Comparison of ENCODE assay signal across 8 mouse cellular contexts in the genomic region with DNA sequence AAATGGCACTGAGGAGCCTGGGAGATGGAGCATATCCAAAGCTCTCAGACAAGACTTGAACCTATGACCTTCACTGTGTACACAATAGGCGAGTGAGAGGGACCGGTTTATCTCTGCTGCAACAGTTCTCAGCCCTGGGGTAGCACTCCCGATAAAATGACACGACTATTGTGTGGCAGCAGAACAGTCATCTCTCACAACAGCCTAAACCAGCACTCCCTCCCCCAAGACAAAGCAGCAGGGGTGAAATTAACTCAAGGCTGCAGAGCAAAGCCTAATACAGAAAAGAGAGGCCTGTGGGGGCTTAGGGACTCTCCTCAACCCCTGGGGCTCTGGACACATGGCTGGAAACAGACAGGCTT. TPM values are rescaled to one million over a fixed set of nuclear protein-coding genes. Genes with fewer than 3 reads are reported as not detected.
DNase-seq lines count a peak whose midpoint lies in the region; ATAC-seq and TF ChIP-seq lines count a peak whose summit lies in the region.

No protein-coding gene starts in this region.

- H3K27ac ChIP-seq in heart, embryonic 16.5 days (ENCODE audit: low read length): peak overlapping the region; percentile 99
- peak overlapping the region; percentile 98 for H3K27ac ChIP-seq in liver, postnatal 0 days (ENCODE audit: low read depth)
- peak overlapping the region; percentile 99 for H3K27ac ChIP-seq in stomach, postnatal 0 days (replicated peaks)

- peak overlapping the region; percentile 81 for H3K4me2 ChIP-seq in heart, embryonic 16.5 days (ENCODE audit: low read depth, low read length)
- peak overlapping the region; percentile 77 for H3K4me2 ChIP-seq in liver, postnatal 0 days (ENCODE audit: low read depth, low read length)
- H3K4me2 ChIP-seq in stomach, postnatal 0 days (replicated peaks; ENCODE audit: low read depth): peak overlapping the region; percentile 66

- DNase-seq in adrenal gland, postnatal 10 days: peak; percentile 15
- DNase-seq in adrenal gland, postnatal 36 days: no peak
- peak; percentile 18 for DNase-seq in thymus, postnatal 25 days
- no peak for DNase-seq in thymus, postnatal 36 days
- peak; percentile 18 for DNase-seq in liver, postnatal 0 days
- DNase-seq in stomach, postnatal 0 days (ENCODE audit: low spot score): peak; percentile 23
- no peak for DNase-seq in retina, postnatal 1 day

- H3K36me3 ChIP-seq in heart, embryonic 16.5 days (ENCODE audit: control insufficient read depth, insufficient read depth): no peaks in the 10 kb centered on the region
- no peaks in the 10 kb centered on the region for H3K36me3 ChIP-seq in liver, postnatal 0 days (replicated peaks; ENCODE audit: insufficient read depth, low read length)
- H3K36me3 ChIP-seq in stomach, postnatal 0 days (ENCODE audit: control insufficient read depth, insufficient read depth, low read length): no peaks in the 10 kb centered on the region

- TF ChIP-seq EP300 in liver, postnatal 0 days (IDR thresholded peaks at IDR 0.05; ENCODE audit: low read depth): no peak
- TF ChIP-seq EP300 in stomach, postnatal 0 days (optimal IDR thresholded peaks at IDR 0.05): no peak

- 3% methylated on average over 4 of the region's 4 CpGs for WGBS in heart, embryonic 16.5 days
- 10% methylated on average over 4 of the region's 4 CpGs for WGBS in liver, postnatal 0 days (ENCODE audit: insufficient replicate concordance)
- WGBS in stomach, postnatal 0 days: 4% methylated on average over 4 of the region's 4 CpGs

- ATAC-seq in heart, embryonic 16.5 days (replicated peaks; ENCODE audit: extremely low read depth, insufficient read depth, low FRiP score): no peak
- peak; percentile 12; the same call in 1 of the 2 replicates for ATAC-seq in liver, postnatal 0 days
- ATAC-seq in stomach, postnatal 0 days (ENCODE audit: low FRiP score, low TSS enrichment): no peak

- H3K4me1 ChIP-seq in heart, embryonic 16.5 days (ENCODE audit: control insufficient read depth, insufficient read depth, low read length): peaks cover 49% of the 10 kb centered on the region
- H3K4me1 ChIP-seq in liver, postnatal 0 days (ENCODE audit: insufficient read depth): peaks cover 43% of the 10 kb centered on the region
- H3K4me1 ChIP-seq in stomach, postnatal 0 days (replicated peaks; ENCODE audit: control insufficient read depth, insufficient read depth): peaks cover 8% of the 10 kb centered on the region; the same call in 1 of the 2 replicates

- H3K9me3 ChIP-seq in heart, embryonic 16.5 days (replicated peaks; ENCODE audit: control insufficient read depth, low read length): no peaks in the 10 kb centered on the region
- H3K9me3 ChIP-seq in liver, postnatal 0 days (ENCODE audit: low read length): no peaks in the 10 kb centered on the region
- no peaks in the 10 kb centered on the region for H3K9me3 ChIP-seq in stomach, postnatal 0 days (ENCODE audit: control insufficient read depth, low read length)

- TF ChIP-seq CTCF in liver, postnatal 0 days (IDR thresholded peaks at IDR 0.05; ENCODE audit: low read depth): no peak
- no peak for TF ChIP-seq CTCF in stomach, postnatal 0 days (IDR thresholded peaks at IDR 0.05; ENCODE audit: low read depth)

- H3K9ac ChIP-seq in heart, embryonic 16.5 days (ENCODE audit: low read length): peak overlapping the region; percentile 98
- H3K9ac ChIP-seq in liver, postnatal 0 days (replicated peaks): peak overlapping the region; percentile 88
- peak overlapping the region; percentile 96 for H3K9ac ChIP-seq in stomach, postnatal 0 days (ENCODE audit: low read length)

- no peaks in the 10 kb centered on the region for H3K27me3 ChIP-seq in heart, embryonic 16.5 days (ENCODE audit: control insufficient read depth, insufficient read depth, low read length)
- no peaks in the 10 kb centered on the region for H3K27me3 ChIP-seq in liver, postnatal 0 days (ENCODE audit: insufficient read depth, low read length)
- H3K27me3 ChIP-seq in stomach, postnatal 0 days (ENCODE audit: control insufficient read depth, insufficient read depth, low read length): no peaks in the 10 kb centered on the region

- peak overlapping the region; percentile 93 for H3K4me3 ChIP-seq in heart, embryonic 16.5 days (ENCODE audit: low read length)
- peak overlapping the region; percentile 78 for H3K4me3 ChIP-seq in liver, postnatal 0 days (ENCODE audit: low read depth, low read length)
- H3K4me3 ChIP-seq in stomach, postnatal 0 days (ENCODE audit: low read depth, low read length): peak overlapping the region; percentile 84

RNA-seq across cellular contexts. Expression of a gene that starts 1.2 kb away (rescaled TPM):
- 10 to 100 TPM; 30.4 to 36.1 TPM for total RNA-seq in adrenal gland, postnatal 10 days (2021)
- 10 to 100 TPM; 25.1 to 31.1 TPM for total RNA-seq in adrenal gland, postnatal 36 days (2021)
- polyA plus RNA-seq in heart, embryonic 16.5 days (2015; fragmentation: Nextera tagmentation; extraction: Ambion mirVana): 4.2 and 5.1 TPM in 2 replicates
- 2.0 and 2.8 TPM in 2 replicates for polyA plus RNA-seq in liver, postnatal 0 days (2015; fragmentation: Nextera tagmentation; extraction: Ambion mirVana)
- polyA plus RNA-seq in stomach, postnatal 0 days (2015; fragmentation: Nextera tagmentation; extraction: Ambion mirVana): 2.4 and 2.7 TPM in 2 replicates

Comparison
In these comparisons a context has a peak if more than half of its experiments do, and no peak if none do; other contexts are left out.
1. DNase-seq: peak in adrenal gland, postnatal 10 days (single experiment), thymus, postnatal 25 days (single experiment), liver, postnatal 0 days (single experiment) and stomach, postnatal 0 days (single experiment); none in adrenal gland, postnatal 36 days (0 of 2), thymus, postnatal 36 days (0 of 2) and retina, postnatal 1 day (single experiment).
2. Peak in every context shown above with its lines, with median percentiles within 50 percentile points of each other: H3K27ac ChIP-seq, H3K4me2 ChIP-seq, H3K4me3 ChIP-seq and H3K9ac ChIP-seq.